Mouse (Mus musculus) heart, postnatal 0 days (tissue): ENCODE measurements around the gene Plod1. TPM values are rescaled to one million over a fixed set of nuclear protein-coding genes. Genes with fewer than 3 reads are reported as not detected.

ENCODE experiments used
- ATAC-seq: fragments of 200-750 bp; cut with Nextera tagmentation; 2 replicates; pipeline ENCODE4 v1.8.0; 2017; ENCODE audit warnings: low read depth, moderate number of reproducible peaks, moderate library complexity; ENCODE audit not compliant: insufficient read depth
- DNase-seq: peaks from one replicate; pipeline ENCODE4 v3.0.0-alpha.2; 2016; ENCODE audit warnings: low spot score
- H3K27ac ChIP-seq: fragments of 300-500 bp; sonication (generic); 2 replicates; pipeline ENCODE4 v1.5.1; 2014; ENCODE audit warnings: low read depth, mild to moderate bottlenecking
- H3K27me3 ChIP-seq: fragments of 300-500 bp; sonication (generic); 2 replicates; pipeline ENCODE4 v1.6.1; 2014; ENCODE audit warnings: low read length, mixed read lengths; ENCODE audit not compliant: control insufficient read depth, insufficient read depth
- H3K36me3 ChIP-seq: fragments of 300-500 bp; sonication (generic); replicated peaks from 2 replicates; pipeline ENCODE4 v1.6.1; 2014; ENCODE audit warnings: low read length, mixed read lengths; ENCODE audit not compliant: control insufficient read depth, insufficient read depth
- H3K4me1 ChIP-seq: fragments of 300-500 bp; sonication (generic); 2 replicates; pipeline ENCODE4 v1.6.1; 2014; ENCODE audit warnings: antibody characterized with exemption; ENCODE audit not compliant: control insufficient read depth, insufficient read depth
- H3K4me2 ChIP-seq: fragments of 300-500 bp; sonication (generic); 2 replicates; pipeline ENCODE4 v1.6.1; 2014; ENCODE audit warnings: low read depth, mild to moderate bottlenecking, low read length, moderate library complexity
- H3K4me3 ChIP-seq: fragments of 300-500 bp; sonication (generic); 2 replicates; pipeline ENCODE4 v1.5.1; 2014; ENCODE audit warnings: low read depth, low read length
- H3K9ac ChIP-seq: fragments of 300-500 bp; sonication (generic); replicated peaks from 2 replicates; pipeline ENCODE4 v1.6.1; 2014; ENCODE audit warnings: low read depth, low read length, mixed read lengths
- H3K9me3 ChIP-seq: fragments of 300-500 bp; sonication (generic); replicated peaks from 2 replicates; pipeline ENCODE4 v1.6.1; 2016; ENCODE audit warnings: low read length; ENCODE audit not compliant: control insufficient read depth
- CTCF ChIP-seq: IDR thresholded peaks from 2 replicates; pipeline ENCODE4 v1.5.1; 2016; ENCODE audit warnings: antibody characterized with exemption, control low read depth, low read depth
- EP300 ChIP-seq: IDR thresholded peaks from 2 replicates; pipeline ENCODE4 v1.6.1; 2016; ENCODE audit warnings: antibody characterized with exemption, low read depth
- WGBS: fragments of 180-500 bp; shearing (Covaris S2); extraction: QIAGEN DNeasy Blood & Tissue Kit; methylation state at CpG from one replicate; pipeline ENCODE4 v1.1.7; 2014; 5-methylcytosine and 5-hydroxymethylcytosine counted together
- polyA plus RNA-seq: library from polyadenylated mRNA; unstranded; fragments of >200 nt; fragmentation: Nextera tagmentation; extraction: Ambion mirVana; gene quantifications from 2 replicates; pipeline ENCODE4 v1.2.1, GENCODE M21; 2015
- total RNA-seq: library from RNA; depleted of rRNA; stranded (reverse); fragments of >200 nt; gene quantifications from 2 replicates; pipeline ENCODE4 v1.2.3, GENCODE M21; 2014; ENCODE audit warnings: low replicate concordance

The Plod1 gene
- total and polyA plus RNA-seq, 2 experiments from 2014 or later: 55.6 to 107 TPM

DNA sequence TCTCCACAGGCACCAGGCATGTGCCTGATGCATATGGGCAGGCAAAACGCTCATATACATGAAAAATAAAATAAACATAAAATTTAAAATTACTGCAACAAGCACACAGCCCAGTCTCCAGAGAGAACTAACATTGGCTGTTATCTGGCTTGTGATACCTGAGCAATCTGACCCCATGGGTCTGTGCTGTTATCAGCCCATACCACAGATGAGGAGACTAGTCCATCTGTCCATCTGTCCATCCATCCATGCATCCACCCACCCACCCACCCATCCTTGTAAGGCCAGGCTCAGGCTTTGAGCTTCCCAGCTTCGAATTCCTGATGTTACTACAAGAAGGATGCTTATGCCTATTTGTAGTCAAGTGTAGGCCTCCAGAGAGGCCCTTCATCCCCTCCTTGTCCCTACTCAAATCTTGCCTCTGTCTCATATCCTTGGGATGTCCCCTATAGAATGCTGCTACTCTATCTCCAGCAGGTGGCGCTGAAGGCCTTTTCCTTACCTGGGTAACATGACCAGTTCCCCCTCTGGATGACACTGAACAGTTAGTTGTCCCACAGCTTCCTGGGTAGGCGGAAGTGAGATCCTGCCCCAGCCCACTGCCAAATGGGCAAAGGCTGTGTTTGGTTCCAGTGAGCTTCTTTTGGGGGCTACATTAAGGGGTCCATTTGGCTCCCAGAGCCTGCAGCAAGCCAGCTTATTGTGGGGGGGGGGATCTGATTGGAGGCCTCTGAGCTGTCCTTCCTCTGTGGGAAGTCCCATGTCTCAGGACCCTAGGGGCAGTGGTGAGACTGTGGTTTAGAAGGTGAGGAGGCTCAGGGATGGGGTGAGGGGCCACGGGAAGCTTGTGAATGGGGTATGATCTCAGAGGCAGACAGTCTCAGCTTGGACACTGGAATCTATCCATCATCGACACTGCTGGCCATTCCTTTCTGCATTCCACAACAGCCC is 23.6 kb upstream of the Plod1 start:
- Histone ChIP-seq H3K4me1 (0 out of 2 replicates have a peak, but pooled peaks cover 12% of the 10 kb centered on the region), H3K36me3 (no peaks in the 10 kb centered on the region), H3K9ac (no peak overlapping the region), H3K9me3 (no peaks in the 10 kb centered on the region), H3K4me3 (no peak overlapping the region), H3K27ac (no peak overlapping the region), H3K4me2 (no peak overlapping the region), H3K27me3 (no peaks in the 10 kb centered on the region)
- TF ChIP-seq EP300 (no peak), CTCF (peak; percentile 99)
- WGBS: 26% methylated on average over 6 of the region's 6 CpGs
- peak; percentile 86 for DNase-seq
- peak; percentile 64 for ATAC-seq

DNA sequence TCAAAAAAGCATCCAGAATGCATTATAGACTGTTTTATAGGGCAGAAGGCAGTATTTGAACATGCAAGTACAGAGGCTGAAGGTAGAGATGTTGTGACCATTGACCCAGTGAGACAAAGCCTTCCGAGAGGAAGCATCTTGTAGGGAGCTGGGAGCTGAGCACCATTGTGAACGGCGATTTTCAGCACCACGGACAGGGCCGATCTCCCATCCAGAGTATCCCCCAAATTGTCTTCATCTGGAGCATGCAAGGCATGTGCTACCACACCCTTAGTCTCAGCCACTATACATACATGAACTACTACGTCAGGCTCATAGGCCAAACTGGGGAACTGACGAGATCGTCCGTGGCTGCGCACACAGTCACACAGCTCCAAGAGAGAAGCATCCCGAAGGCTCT is 20.6 kb upstream of the Plod1 start:
- no peaks in the 10 kb centered on the region for H3K4me1 ChIP-seq
- H3K9ac ChIP-seq: no peak overlapping the region
- TF ChIP-seq CTCF (no peak), EP300 (no peak)
- DNase-seq (no peak), ATAC-seq (no peak)
- no peaks in the 10 kb centered on the region for H3K27me3 ChIP-seq
- no peaks in the 10 kb centered on the region for H3K9me3 ChIP-seq
- no peaks in the 10 kb centered on the region for H3K36me3 ChIP-seq
- WGBS: 35% methylated on average over 11 of the region's 11 CpGs
- H3K4me3 ChIP-seq: no peak overlapping the region
- no peak overlapping the region for H3K4me2 ChIP-seq
- H3K27ac ChIP-seq: no peak overlapping the region

DNA sequence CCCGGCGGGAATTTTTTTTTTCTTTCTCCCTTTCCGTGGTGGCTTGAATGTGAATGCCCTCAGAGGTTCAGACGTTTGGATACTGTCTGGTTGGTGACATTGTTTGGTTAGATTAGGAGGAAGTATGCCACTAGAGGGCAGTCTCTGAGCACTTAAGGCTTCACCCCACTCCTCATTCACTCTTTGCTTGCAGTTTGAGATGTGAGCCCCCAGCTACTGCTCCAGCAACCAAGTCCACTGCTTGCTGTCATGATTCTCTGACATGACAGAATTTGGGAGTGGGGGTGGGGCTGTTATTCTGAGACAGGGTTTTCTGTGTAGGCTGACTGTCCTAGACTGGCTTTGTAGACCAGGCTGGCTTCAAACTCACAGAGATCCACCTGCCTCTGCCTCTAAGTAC is 17.0 kb upstream of the Plod1 start:
- no peaks in the 10 kb centered on the region for H3K27me3 ChIP-seq
- 0 out of 2 replicates have a peak, but pooled peaks cover 5% of the 10 kb centered on the region for H3K36me3 ChIP-seq
- no peak overlapping the region for H3K9ac ChIP-seq
- H3K27ac ChIP-seq: no peak overlapping the region
- 3% methylated on average over 4 of the region's 4 CpGs for WGBS
- ATAC-seq (peak; percentile 49; the same call in 1 of the 2 replicates), DNase-seq (peak; percentile 55)
- H3K4me3 ChIP-seq: no peak overlapping the region
- no peak overlapping the region for H3K4me2 ChIP-seq
- no peaks in the 10 kb centered on the region for H3K9me3 ChIP-seq
- TF ChIP-seq CTCF (peak; percentile 66), EP300 (no peak)
- H3K4me1 ChIP-seq: no peaks in the 10 kb centered on the region

DNA sequence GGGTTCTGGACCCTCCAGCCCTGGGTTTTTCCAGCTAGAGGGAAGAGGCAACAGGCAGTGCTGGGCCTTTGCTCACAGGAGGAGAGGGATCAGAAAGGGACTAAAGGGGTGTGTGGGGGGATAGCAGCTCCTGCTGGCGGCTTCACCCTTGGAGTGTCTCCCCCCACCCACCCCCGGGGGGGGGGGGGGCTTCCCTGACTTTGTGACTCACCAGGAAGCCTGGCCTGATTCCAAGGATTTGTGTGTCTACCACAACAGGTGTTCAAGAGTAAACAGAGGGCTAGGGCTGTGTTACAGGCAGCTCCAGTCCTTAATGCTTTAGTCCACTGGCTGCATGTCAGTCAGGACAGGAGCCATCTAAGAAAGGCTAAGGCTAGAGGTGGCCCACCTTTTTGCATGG is 10.9 kb upstream of the Plod1 start:
- no peak overlapping the region for H3K4me2 ChIP-seq
- DNase-seq (no peak), ATAC-seq (no peak)
- no peak overlapping the region for H3K4me3 ChIP-seq
- no peak overlapping the region for H3K27ac ChIP-seq
- TF ChIP-seq CTCF (no peak), EP300 (no peak)
- no peak overlapping the region for H3K9ac ChIP-seq
- peaks cover 10% of the 10 kb centered on the region for H3K4me1 ChIP-seq
- peaks cover 58% of the 10 kb centered on the region for H3K36me3 ChIP-seq
- WGBS: 46% methylated on average over 2 of the region's 2 CpGs
- H3K9me3 ChIP-seq: no peaks in the 10 kb centered on the region
- H3K27me3 ChIP-seq: no peaks in the 10 kb centered on the region

DNA sequence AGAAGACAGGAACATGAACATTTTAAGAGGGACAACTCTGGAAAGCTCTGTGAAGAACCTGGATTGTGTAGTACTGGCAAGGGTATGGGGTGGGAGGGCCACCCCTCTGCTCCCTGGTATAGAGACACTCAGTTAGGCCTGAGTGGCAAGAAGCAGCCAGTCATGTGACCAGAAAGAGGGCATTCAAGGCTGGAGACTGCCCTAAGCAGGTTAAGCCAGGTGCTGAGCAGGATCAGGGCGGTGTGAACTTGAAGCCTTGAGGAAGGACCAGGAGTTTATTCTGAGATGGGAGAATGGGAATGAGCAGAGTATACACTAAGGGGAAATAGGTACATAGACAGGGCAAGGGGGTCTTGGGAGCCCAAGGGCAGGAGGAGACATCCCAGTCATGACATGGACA is 6.4 kb upstream of the Plod1 start:
- TF ChIP-seq CTCF: no peak
- TF ChIP-seq EP300: no peak
- H3K27ac ChIP-seq: no peak overlapping the region
- peaks cover 46% of the 10 kb centered on the region for H3K4me1 ChIP-seq
- no peaks in the 10 kb centered on the region for H3K9me3 ChIP-seq
- DNase-seq (no peak), ATAC-seq (no peak)
- peaks cover 50% of the 10 kb centered on the region for H3K36me3 ChIP-seq
- WGBS: 90% methylated on average over 1 of the region's 1 CpGs
- no peak overlapping the region for H3K4me3 ChIP-seq
- H3K4me2 ChIP-seq: peak overlapping the region; percentile 15; the same call in 1 of the 2 replicates
- H3K9ac ChIP-seq: 0 out of 2 replicates have a peak overlapping the region, but pooled peaks have one; percentile 26
- no peaks in the 10 kb centered on the region for H3K27me3 ChIP-seq
